Mouse (Mus musculus): ENCODE measurements at regions not wholly inside any gene's neighbourhood (a gene's known extent, or its start where the extent isn't known, plus 50 kb on each side); places are given as distances from the start of the nearest gene placed in this dataset.

DNA sequence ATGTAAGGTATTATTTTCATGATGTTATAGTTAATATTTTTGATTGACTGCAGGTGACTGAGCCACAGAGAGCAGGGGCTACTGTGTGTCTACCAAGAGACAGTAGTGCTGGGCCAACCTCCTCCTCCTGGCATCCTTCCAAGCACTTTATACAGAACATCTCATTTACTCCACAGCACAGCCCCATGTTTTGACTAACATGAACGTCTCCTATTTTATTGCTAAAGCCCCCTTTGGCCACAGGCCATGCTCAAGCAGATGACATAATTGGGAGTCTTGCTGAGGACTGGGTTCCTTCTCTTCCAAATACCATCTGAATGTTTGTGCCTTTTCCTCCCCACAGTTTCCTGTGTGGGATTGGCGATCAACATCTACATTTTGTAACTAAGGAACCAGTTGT lies 211.5 kb upstream of the F930015N05Rik start:
- Histone ChIP-seq H3K27me3 (ENCODE audit: control insufficient read depth, insufficient read depth, low read depth, low read length) (no peaks in the 10 kb centered on the region), H3K27ac (ENCODE audit: low read length) (no peak overlapping the region), H3K9ac (ENCODE audit: low read depth, low read length) (no peak overlapping the region), H3K9me3 (replicated peaks; ENCODE audit: control insufficient read depth, low read length) (no peaks in the 10 kb centered on the region), H3K4me1 (ENCODE audit: control insufficient read depth, low read depth, low read length) (no peaks in the 10 kb centered on the region), H3K4me2 (ENCODE audit: low read depth, low read length) (no peak overlapping the region), H3K4me3 (ENCODE audit: low read depth, low read length) (no peak overlapping the region), H3K36me3 (ENCODE audit: control insufficient read depth, insufficient read depth) (no peaks in the 10 kb centered on the region)
- WGBS (ENCODE audit: insufficient replicate concordance): 27% methylated on average over 2 of the region's 2 CpGs
- ATAC-seq (ENCODE audit: low read depth): no peak

DNA sequence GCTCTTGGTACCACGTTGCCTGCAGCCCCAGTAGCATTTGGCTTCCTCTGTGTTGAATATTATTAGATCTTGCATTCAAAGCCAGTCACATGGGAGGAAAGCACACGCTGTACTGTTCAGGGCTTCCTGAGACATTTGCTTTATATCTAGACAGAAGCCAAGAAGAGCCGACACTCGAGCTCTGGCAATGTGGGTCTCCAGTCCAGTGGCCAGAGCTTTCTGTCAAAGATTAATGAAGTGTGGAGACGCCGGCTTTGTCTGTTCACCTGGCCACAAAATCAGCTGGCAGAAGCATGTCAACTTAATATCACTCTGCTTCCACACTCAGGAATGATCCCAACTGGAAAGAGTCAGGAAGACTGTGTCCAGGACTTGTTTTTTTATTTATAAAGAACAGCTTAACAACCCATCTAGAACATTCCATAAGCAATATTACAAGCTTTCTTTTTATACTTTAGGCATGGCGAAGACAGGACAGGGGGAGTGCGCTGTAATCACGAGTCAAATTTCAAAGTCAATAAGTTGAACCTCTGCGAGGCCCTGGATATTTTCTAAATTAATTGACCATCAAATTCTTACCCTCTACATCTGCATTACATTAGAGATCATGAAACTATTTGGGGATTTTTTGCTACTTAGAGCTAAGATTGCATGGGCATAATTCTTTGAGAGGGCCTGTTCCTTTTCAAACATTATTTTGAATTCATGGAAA lies 214.3 kb upstream of the F930015N05Rik start:
- H3K4me3 ChIP-seq (ENCODE audit: low read depth, low read length): no peak overlapping the region
- H3K27me3 ChIP-seq (ENCODE audit: control insufficient read depth, insufficient read depth, low read depth, low read length): no peaks in the 10 kb centered on the region
- no peak overlapping the region for H3K4me2 ChIP-seq (ENCODE audit: low read depth, low read length)
- no peak overlapping the region for H3K27ac ChIP-seq (ENCODE audit: low read length)
- H3K9ac ChIP-seq (ENCODE audit: low read depth, low read length): no peak overlapping the region
- no peaks in the 10 kb centered on the region for H3K36me3 ChIP-seq (ENCODE audit: control insufficient read depth, insufficient read depth)
- ATAC-seq (ENCODE audit: low read depth): no peak
- no peaks in the 10 kb centered on the region for H3K4me1 ChIP-seq (ENCODE audit: control insufficient read depth, low read depth, low read length)
- H3K9me3 ChIP-seq (replicated peaks; ENCODE audit: control insufficient read depth, low read length): no peaks in the 10 kb centered on the region
- 64% methylated on average over 10 of the region's 10 CpGs for WGBS (ENCODE audit: insufficient replicate concordance)

- H3K9ac ChIP-seq (ENCODE audit: low read depth, low read length): no peak overlapping the region
- no peaks in the 10 kb centered on the region for H3K4me1 ChIP-seq (ENCODE audit: control insufficient read depth, low read depth, low read length)
- no peaks in the 10 kb centered on the region for H3K36me3 ChIP-seq (ENCODE audit: control insufficient read depth, insufficient read depth)
- no peaks in the 10 kb centered on the region for H3K27me3 ChIP-seq (ENCODE audit: control insufficient read depth, insufficient read depth, low read depth, low read length)
- H3K4me3 ChIP-seq (ENCODE audit: low read depth, low read length): no peak overlapping the region
- H3K4me2 ChIP-seq (ENCODE audit: low read depth, low read length): no peak overlapping the region
- H3K27ac ChIP-seq (ENCODE audit: low read length): no peak overlapping the region
- no peak for ATAC-seq (ENCODE audit: low read depth)
- H3K9me3 ChIP-seq (replicated peaks; ENCODE audit: control insufficient read depth, low read length): no peaks in the 10 kb centered on the region
These were observed 216.4 kb upstream of the F930015N05Rik start for GRCm38 (mm10) chr11:64652811-64653210.

GRCm38 (mm10) chr11:64655162-64655561 lies 218.7 kb upstream of the F930015N05Rik start:
- H3K27ac ChIP-seq (ENCODE audit: low read length): no peak overlapping the region
- H3K9me3 ChIP-seq (replicated peaks; ENCODE audit: control insufficient read depth, low read length): no peaks in the 10 kb centered on the region
- H3K9ac ChIP-seq (ENCODE audit: low read depth, low read length): no peak overlapping the region
- H3K36me3 ChIP-seq (ENCODE audit: control insufficient read depth, insufficient read depth): no peaks in the 10 kb centered on the region
- no peaks in the 10 kb centered on the region for H3K4me1 ChIP-seq (ENCODE audit: control insufficient read depth, low read depth, low read length)
- no peak overlapping the region for H3K4me2 ChIP-seq (ENCODE audit: low read depth, low read length)
- no peaks in the 10 kb centered on the region for H3K27me3 ChIP-seq (ENCODE audit: control insufficient read depth, insufficient read depth, low read depth, low read length)
- ATAC-seq (ENCODE audit: low read depth): no peak
- H3K4me3 ChIP-seq (ENCODE audit: low read depth, low read length): no peak overlapping the region
- 36% methylated on average over 1 of the region's 1 CpGs for WGBS (ENCODE audit: insufficient replicate concordance)

DNA sequence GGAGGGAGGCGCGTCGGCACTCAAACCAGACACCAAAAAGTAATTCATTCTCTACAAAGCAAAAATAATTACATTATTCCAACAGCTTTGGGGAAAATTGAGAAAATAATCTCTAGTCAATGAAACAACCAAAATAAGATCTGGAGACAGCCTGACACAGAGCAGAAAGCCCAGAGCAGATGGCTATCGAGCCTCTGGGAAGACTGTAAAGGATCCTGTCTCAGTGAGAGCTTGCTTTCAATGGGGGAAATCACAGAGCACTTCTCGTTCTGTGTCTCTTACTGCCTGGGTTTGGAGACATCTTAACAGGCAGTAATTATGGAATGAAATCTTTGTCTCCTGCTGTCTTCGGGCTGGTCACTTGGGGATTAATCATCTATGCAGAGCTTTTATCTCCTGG lies 226.7 kb upstream of the F930015N05Rik start:
- Histone ChIP-seq H3K9ac (ENCODE audit: low read depth, low read length) (no peak overlapping the region), H3K36me3 (ENCODE audit: control insufficient read depth, insufficient read depth) (no peaks in the 10 kb centered on the region), H3K4me2 (ENCODE audit: low read depth, low read length) (no peak overlapping the region), H3K4me1 (ENCODE audit: control insufficient read depth, low read depth, low read length) (no peaks in the 10 kb centered on the region), H3K27ac (ENCODE audit: low read length) (no peak overlapping the region), H3K9me3 (replicated peaks; ENCODE audit: control insufficient read depth, low read length) (no peaks in the 10 kb centered on the region), H3K27me3 (ENCODE audit: control insufficient read depth, insufficient read depth, low read depth, low read length) (no peaks in the 10 kb centered on the region), H3K4me3 (ENCODE audit: low read depth, low read length) (no peak overlapping the region)
- no peak for ATAC-seq (ENCODE audit: low read depth)
- 42% methylated on average over 6 of the region's 6 CpGs for WGBS (ENCODE audit: insufficient replicate concordance)

DNA sequence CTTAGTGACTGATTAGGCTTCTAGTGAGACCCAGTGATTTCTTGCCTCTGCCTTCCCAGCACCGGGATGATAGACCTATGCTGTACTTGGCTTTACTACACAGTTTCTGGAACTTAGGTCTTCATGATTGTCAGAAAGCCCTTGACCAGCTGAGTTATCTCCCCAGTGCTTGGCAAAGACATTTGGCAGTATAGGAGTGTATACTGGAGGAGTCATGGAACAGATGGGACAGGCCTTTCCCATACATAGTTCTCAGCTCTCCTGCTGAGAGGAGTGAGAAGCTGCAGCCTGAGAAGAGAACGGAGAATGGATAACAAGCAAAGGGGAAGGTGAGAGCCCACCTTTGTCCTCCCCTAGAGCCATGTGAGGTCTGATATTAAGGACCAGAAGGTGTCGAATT lies 230.6 kb upstream of the F930015N05Rik start:
- Histone ChIP-seq H3K36me3 (ENCODE audit: control insufficient read depth, insufficient read depth) (no peaks in the 10 kb centered on the region), H3K9me3 (replicated peaks; ENCODE audit: control insufficient read depth, low read length) (no peaks in the 10 kb centered on the region), H3K4me2 (ENCODE audit: low read depth, low read length) (no peak overlapping the region), H3K27me3 (ENCODE audit: control insufficient read depth, insufficient read depth, low read depth, low read length) (no peaks in the 10 kb centered on the region), H3K4me1 (ENCODE audit: control insufficient read depth, low read depth, low read length) (no peaks in the 10 kb centered on the region), H3K4me3 (ENCODE audit: low read depth, low read length) (no peak overlapping the region), H3K27ac (ENCODE audit: low read length) (no peak overlapping the region), H3K9ac (ENCODE audit: low read depth, low read length) (no peak overlapping the region)
- WGBS (ENCODE audit: insufficient replicate concordance): 69% methylated on average over 3 of the region's 3 CpGs
- no peak for ATAC-seq (ENCODE audit: low read depth)

DNA sequence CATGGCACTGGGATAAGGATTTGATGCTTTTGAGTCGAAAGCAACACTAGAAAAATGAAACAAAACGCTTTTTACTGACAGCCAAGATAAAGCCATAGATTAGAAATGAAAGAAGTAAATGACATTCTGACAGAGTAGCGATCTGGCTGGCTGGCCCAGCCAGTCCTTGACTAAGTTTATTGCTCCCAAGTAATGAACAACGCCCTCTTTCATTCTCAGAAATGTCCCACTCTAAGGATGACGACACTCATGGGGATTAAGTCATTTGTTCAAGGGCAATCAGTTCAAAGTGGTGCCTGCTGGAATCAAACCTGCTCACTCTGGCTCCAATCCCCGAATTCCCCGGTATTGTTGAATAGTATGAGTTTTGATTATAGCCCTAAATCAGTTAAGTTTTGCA lies 231.1 kb upstream of the F930015N05Rik start:
- H3K4me2 ChIP-seq (ENCODE audit: low read depth, low read length): no peak overlapping the region
- H3K9me3 ChIP-seq (replicated peaks; ENCODE audit: control insufficient read depth, low read length): no peaks in the 10 kb centered on the region
- no peak overlapping the region for H3K27ac ChIP-seq (ENCODE audit: low read length)
- H3K27me3 ChIP-seq (ENCODE audit: control insufficient read depth, insufficient read depth, low read depth, low read length): no peaks in the 10 kb centered on the region
- H3K36me3 ChIP-seq (ENCODE audit: control insufficient read depth, insufficient read depth): no peaks in the 10 kb centered on the region
- WGBS (ENCODE audit: insufficient replicate concordance): 54% methylated on average over 7 of the region's 7 CpGs
- H3K9ac ChIP-seq (ENCODE audit: low read depth, low read length): no peak overlapping the region
- no peak for ATAC-seq (ENCODE audit: low read depth)
- H3K4me3 ChIP-seq (ENCODE audit: low read depth, low read length): no peak overlapping the region
- H3K4me1 ChIP-seq (ENCODE audit: control insufficient read depth, low read depth, low read length): no peaks in the 10 kb centered on the region

DNA sequence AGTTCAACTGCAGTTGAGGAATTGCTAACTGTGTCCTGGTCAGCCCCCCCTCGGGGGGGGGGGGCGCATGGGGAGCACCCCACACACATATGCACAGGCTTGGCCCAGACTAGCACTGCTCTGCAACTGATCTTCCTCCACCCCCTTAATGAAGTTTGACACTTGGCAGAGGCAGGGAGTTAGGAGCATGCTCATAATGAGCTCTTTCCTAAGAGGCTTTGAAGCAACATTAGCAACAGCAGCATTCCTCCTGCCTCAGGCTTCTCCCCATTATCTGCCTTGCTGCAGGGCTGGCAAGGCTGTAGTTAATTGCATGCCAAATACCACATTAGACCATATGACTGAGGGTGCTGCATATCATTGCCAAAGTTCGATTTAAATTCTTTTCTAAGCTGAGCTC lies 235.4 kb upstream of the F930015N05Rik start:
- H3K36me3 ChIP-seq (ENCODE audit: control insufficient read depth, insufficient read depth): no peaks in the 10 kb centered on the region
- H3K4me3 ChIP-seq (ENCODE audit: low read depth, low read length): no peak overlapping the region
- WGBS (ENCODE audit: insufficient replicate concordance): 28% methylated on average over 3 of the region's 3 CpGs
- no peaks in the 10 kb centered on the region for H3K9me3 ChIP-seq (replicated peaks; ENCODE audit: control insufficient read depth, low read length)
- H3K27ac ChIP-seq (ENCODE audit: low read length): no peak overlapping the region
- no peak for ATAC-seq (ENCODE audit: low read depth)
- H3K27me3 ChIP-seq (ENCODE audit: control insufficient read depth, insufficient read depth, low read depth, low read length): no peaks in the 10 kb centered on the region
- no peak overlapping the region for H3K9ac ChIP-seq (ENCODE audit: low read depth, low read length)
- H3K4me2 ChIP-seq (ENCODE audit: low read depth, low read length): no peak overlapping the region
- no peaks in the 10 kb centered on the region for H3K4me1 ChIP-seq (ENCODE audit: control insufficient read depth, low read depth, low read length)

- no peak for ATAC-seq (ENCODE audit: low read depth)
- H3K4me1 ChIP-seq (ENCODE audit: control insufficient read depth, low read depth, low read length): no peaks in the 10 kb centered on the region
- 51% methylated on average over 4 of the region's 4 CpGs for WGBS (ENCODE audit: insufficient replicate concordance)
- H3K9ac ChIP-seq (ENCODE audit: low read depth, low read length): no peak overlapping the region
- H3K4me2 ChIP-seq (ENCODE audit: low read depth, low read length): no peak overlapping the region
- no peaks in the 10 kb centered on the region for H3K9me3 ChIP-seq (replicated peaks; ENCODE audit: control insufficient read depth, low read length)
- no peak overlapping the region for H3K4me3 ChIP-seq (ENCODE audit: low read depth, low read length)
- H3K27ac ChIP-seq (ENCODE audit: low read length): no peak overlapping the region
- H3K27me3 ChIP-seq (ENCODE audit: control insufficient read depth, insufficient read depth, low read depth, low read length): no peaks in the 10 kb centered on the region
- no peaks in the 10 kb centered on the region for H3K36me3 ChIP-seq (ENCODE audit: control insufficient read depth, insufficient read depth)
These were observed 237.1 kb upstream of the F930015N05Rik start for GRCm38 (mm10) chr11:64673546-64673945.

Data from liver, embryonic 16.5 days (tissue).